Mouse (Mus musculus): ENCODE data around the gene Lbx2.

Lbx2 gene

DNA sequence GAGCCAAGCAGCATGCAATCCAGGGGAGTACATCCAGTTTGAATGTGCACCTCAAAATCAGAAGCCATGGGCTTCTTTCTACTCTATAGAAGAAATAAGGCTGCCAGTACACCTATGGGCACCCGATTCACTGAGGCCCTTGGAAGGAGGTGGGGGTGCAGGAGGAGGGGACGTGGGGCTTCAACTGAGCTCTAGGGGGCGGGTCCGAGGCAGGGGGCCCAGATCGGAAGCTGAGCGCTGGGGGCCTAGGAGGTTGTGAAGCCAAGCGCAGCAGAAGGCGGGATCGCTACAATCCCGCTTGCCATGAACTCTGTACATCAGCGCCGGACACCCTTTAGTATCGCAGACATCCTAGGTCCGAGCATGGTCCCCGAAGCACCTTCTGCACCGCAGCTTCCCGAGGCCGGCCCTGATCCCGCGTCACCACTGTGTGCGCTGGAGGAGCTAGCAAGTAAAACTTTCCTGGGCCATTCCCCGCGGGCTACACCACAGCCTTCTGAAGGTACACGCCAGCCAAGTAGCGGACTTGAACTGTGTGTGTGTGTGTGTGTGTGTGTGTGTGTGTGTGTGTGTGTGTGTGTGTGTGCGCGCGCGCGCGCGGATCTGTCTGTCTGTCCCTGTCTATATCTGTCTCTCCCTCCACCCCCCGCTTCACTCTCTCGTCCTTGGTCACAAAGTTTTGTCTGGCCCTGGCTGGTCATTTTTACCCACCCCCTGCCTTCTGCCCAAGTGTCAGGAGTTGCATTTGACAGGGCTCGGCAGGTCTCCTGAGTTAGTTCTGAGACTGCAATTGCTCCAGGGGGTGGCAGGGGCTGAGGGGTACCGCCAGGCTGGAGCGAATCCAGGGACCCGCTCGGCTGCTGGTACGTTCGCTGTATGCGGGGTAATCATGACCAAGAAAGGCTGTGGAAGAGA is at the start of gene Lbx2:
Lbx2 (plus strand) TSS at position 247 of the 915 bp plus-strand sequence.
- DNase-seq = no peak

DNA sequence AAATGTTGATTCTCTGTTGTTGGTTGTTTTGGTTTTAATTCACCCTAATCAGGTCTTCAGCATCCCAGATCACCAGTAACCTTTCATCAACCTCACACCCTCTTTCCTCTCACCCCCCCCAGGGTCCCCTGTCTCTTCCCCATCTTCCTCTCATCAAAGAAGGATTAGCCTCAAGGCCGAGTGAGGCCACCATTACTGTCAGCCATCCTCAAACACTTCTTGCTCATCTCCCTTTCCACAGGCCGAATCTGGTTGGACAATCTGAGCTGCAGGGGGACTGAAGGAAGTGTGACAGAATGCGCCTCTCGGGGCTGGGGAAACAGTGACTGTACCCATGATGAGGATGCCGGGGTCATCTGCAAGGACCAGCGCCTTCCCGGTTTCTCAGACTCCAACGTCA is 49.0 kb upstream of the Lbx2 start:
- no peak for DNase-seq

GRCm38 (mm10) chr6:83038496-83039012 is 47.6 kb upstream of the Lbx2 start:
- DNase-seq = peak; percentile 97

- no peak for DNase-seq
Measured at GRCm38 (mm10) chr6:83040601-83041000, 45.6 kb upstream of the Lbx2 start.

DNA sequence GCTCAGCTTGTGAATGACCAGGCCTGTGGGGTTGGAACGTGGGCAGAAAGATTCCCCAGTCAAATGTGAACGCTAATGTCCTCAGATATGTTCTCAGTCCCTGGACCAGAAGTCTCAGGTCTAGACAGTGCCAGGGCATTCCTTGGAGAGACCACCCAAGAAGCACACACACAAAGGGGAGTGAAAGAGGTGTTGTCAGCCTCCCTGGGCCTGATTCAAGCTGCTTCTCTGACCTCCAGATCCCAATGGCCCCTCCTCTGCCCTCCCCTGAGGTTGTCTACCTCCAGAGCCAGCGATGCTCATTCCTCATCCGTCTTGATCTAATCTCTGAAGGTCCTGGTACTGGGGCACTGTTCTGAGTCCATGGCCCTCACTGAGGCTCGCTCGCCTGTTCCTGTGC is 42.6 kb upstream of the Lbx2 start:
- DNase-seq = no peak

DNA sequence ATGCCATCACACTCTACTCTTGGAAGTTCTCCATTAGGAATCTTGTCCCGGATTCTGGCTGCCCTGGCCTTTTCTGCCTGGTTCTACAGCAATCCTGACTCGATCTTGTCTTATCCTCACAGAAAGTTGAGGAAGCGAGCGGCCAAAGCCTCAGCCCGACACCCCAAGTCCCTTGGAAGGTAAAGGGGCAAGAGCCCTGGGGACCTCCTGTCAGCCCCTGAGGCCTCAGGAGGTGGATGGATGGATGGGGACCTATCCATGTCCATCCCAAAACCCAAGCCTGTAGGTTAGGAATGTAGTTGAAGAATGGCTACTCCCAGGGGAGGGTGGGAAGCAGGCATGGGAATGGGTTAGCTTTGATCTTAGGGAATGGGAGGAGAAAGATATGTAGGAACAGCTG is 42.2 kb upstream of the Lbx2 start:
- DNase-seq = no peak

DNA sequence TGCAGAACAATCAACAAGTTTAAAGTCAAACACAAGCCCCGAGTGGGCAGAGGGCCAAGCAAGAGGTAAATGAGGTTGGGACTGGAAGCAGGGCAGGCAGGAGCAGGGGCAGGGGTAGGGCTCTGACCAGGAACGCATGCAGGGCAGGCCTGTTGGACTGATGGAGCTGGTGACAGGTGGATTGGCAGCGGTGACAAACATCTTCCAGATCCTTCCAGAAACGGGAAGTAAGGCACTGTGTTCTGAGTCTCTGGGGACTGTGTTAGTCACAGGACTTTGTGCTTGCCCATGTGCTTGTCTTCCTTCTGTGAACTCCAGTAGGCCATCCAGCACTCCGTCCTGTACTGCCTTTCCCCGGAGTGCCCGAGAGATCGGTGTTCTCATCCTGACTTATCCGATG is 41.4 kb upstream of the Lbx2 start:
- DNase-seq = peak; percentile 22

- DNase-seq = no peak
Measured at GRCm38 (mm10) chr6:83049367-83049766, 36.8 kb upstream of the Lbx2 start.

GRCm38 (mm10) chr6:83053136-83053960 is 32.8 kb upstream of the Lbx2 start:
- DNase-seq = peak; percentile 41

- DNase-seq = peak; percentile 98
Measured at GRCm38 (mm10) chr6:83054074-83054851, 31.9 kb upstream of the Lbx2 start, which contains the start of gene Aup1. Gene Aup1 (plus strand): TSS chr6:83054521.

DNA sequence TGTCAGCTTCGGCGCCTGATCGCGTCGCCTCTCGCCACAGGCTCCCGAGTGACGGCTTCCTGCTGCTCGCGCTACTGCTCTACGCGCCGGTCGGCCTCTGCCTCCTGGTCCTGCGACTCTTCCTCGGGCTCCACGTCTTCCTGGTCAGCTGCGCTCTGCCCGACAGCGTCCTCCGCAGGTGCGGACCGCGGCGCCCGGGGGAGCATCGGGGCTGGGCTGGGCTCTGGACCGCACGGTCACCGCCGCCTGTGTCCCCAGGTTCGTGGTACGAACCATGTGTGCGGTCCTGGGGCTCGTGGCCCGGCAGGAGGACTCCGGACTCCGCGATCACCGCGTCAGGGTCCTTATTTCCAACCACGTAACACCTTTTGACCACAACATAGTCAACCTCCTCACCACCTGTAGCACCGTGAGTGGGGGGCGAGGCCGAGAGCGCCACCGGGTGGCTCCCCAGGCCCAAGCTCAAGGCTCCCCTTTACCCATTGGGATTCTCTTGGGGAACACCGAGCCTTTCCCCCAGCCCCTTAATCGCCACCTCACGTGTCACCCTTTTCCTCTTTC is 31.2 kb upstream of the Lbx2 start, which contains the start of gene Htra2:
Htra2 (minus strand) TSS at position 403 of the 561 bp plus-strand sequence.
- peak; percentile 43 for DNase-seq

- DNase-seq = peak; percentile 54
Measured at GRCm38 (mm10) chr6:83057790-83058189, 28.4 kb upstream of the Lbx2 start, which contains the start of gene Dqx1. Gene Dqx1 (plus strand): TSS chr6:83057844.

- DNase-seq = no peak
Measured at GRCm38 (mm10) chr6:83058725-83059124, 27.4 kb upstream of the Lbx2 start.

GRCm38 (mm10) chr6:83065995-83066394 is 20.2 kb upstream of the Lbx2 start:
- DNase-seq = no peak

- no peak for DNase-seq
Measured at GRCm38 (mm10) chr6:83066441-83066840, 19.7 kb upstream of the Lbx2 start.

DNA sequence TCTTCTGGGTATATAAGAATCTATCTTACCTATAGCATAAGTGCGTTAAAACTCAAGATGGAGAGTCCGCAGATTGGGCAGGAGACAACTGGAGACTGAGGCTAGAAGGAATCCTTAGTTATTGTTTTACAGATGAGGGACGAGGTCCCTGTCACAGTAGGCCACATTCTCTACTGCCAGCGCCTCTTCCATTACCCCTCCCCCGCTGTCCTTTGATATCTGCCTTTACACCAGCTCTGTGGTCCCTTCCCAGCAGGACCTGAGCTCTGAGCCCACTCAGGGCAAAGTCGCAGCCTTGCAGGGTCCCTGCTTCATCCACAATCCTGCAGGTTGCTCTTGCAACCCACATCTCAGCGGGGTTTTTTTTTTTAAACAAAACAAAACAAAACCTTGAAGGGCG is 17.9 kb upstream of the Lbx2 start:
- DNase-seq = no peak

- no peak for DNase-seq
Measured at GRCm38 (mm10) chr6:83068706-83069487, 17.3 kb upstream of the Lbx2 start.

DNA sequence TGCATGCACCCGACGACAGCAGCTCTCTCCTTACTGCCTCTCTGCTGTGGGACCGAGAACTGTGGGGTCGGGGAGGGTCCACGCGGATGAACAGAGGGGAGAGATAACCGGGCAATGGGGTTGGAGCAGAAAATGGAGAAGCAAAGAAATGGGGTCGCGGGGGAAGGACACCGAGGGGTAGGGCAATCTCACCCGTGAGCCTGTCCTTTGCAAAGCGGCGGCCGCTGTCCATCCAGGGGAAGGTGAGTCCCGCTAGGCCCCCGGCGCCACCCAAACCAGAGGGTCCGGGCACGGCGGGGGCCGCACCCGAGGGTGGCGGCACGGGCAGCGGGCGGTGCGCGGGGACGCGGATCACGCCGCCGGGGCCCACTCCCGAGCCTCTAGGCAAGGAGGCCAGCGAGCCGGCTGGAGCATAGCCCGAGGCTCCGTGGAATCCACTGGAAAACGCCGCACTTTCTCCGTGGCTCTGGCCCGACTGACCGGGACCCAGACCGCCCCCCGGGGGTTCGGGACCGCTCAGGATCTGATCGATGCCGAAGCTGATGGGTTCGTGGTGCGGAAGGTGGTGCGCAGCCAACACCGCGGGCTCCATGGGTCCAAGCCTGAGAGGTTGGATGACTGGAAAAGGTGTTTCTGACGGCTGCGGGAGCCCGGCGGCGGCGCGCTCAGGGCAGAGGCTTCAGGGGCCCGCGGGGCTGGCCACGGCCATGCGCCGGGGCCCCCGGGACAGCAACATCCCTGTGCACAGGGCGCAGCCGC is 16.5 kb upstream of the Lbx2 start:
- DNase-seq = no peak

- DNase-seq = no peak
Measured at GRCm38 (mm10) chr6:83070247-83070310, 16.1 kb upstream of the Lbx2 start, which contains the start of gene Tlx2. Gene Tlx2 (minus strand): TSS chr6:83070293.

DNA sequence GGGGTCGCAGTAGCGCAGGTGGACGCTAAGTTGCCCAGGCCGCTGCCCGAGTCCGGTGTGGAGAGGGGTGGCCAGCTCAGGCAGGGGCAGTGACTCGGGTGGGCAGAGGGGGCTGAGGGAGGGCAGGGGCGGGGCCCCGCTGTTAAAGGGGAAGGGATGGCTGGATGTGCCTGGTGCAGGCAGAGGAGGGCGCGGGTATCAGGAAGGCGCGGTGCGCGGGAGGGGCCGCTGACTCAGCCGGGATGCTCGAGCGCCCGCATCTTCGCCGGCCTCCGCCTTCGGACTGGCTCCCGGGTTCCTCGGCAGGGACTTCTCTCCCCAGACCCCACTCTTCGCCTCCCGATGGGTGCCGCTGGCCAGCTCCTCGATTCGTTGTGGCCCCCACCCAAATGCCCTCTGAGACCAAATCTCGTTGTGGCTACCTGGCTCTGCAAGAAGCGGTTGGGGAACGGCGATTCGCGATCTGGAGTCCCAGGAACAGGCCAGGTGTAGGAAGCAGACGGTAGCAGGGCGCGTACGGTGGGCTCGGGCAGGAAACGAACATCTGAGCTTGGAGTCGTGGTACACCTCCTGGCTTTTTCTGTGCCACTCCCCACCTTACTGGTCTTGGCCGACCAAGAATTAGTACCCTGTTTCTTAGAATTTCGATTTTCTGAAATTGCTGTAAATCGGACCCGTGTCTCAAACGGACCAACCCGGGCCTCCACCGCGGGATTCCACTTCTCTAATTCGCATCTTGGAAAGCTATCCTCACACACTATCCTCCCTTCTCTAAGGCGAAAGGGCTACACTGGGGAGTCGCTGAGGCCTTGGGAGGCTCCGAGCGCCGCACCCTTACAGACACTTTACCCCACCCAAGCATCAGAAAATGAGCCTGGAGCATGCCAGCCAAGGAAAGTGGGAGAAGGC is 15.6 kb upstream of the Lbx2 start:
- DNase-seq = no peak

Data from lung, postnatal 36 days (tissue).